Mouse (Mus musculus): ENCODE measurements around the gene Eef2k. TPM values are rescaled to one million over a fixed set of nuclear protein-coding genes. Genes with fewer than 3 reads are reported as not detected.
A peak's percentile ranks its signal among the peaks of the same experiment; 100 is the strongest.

Eef2k gene
- polyA plus RNA-seq, 1 experiment from 2014 or later = 19.5 TPM

GRCm38 (mm10) chr7:120873083-120873482 is 30.5 kb downstream of the Eef2k start:
- peaks cover 30% of the 10 kb centered on the region for H3K4me1 ChIP-seq (ENCODE audit: insufficient read depth)

DNA sequence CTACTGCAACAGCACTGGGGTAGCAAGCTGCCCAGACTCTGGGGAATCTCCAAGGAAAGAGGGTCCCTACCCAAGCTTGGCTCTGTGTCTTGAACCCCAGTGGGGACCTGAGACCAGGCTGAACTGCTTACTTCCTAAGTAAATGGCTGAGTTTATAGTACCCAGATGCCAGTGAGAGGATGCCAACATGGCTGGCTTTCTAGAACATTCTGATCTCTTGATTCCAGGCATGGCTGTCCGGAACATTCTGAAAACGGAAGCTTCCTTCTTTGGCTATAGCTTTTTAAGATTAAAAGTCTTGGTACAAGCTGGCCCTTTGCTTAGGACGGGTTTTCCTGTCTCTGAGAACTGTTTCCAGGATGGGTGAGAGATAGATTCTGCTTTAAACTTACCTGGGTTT is 31.4 kb downstream of the Eef2k start:
- Histone ChIP-seq H3K9ac (replicated peaks) (no peak overlapping the region), H3K9me3 (ENCODE audit: low read length) (no peaks in the 10 kb centered on the region), H3K4me2 (ENCODE audit: low read depth, low read length) (peak overlapping the region; percentile 60; the same call in 1 of the 2 replicates), H3K4me3 (ENCODE audit: low read depth, low read length) (no peak overlapping the region), H3K27ac (ENCODE audit: low read depth) (peak overlapping the region; percentile 94), H3K27me3 (ENCODE audit: insufficient read depth, low read length) (no peaks in the 10 kb centered on the region), H3K36me3 (replicated peaks; ENCODE audit: insufficient read depth, low read length) (peaks cover 38% of the 10 kb centered on the region), H3K4me1 (ENCODE audit: insufficient read depth) (peaks cover 22% of the 10 kb centered on the region)
- no peak for DNase-seq
- no peak for ATAC-seq
- TF ChIP-seq CTCF (IDR thresholded peaks at IDR 0.05; ENCODE audit: low read depth) (no peak), EP300 (IDR thresholded peaks at IDR 0.05; ENCODE audit: low read depth) (no peak)
- WGBS (ENCODE audit: insufficient replicate concordance) = 91% methylated on average over 3 of the region's 3 CpGs

More at GRCm38 (mm10) chr7:120873083-120873482, 30.5 kb downstream of the Eef2k start:
- H3K27ac ChIP-seq (ENCODE audit: low read depth) = no peak overlapping the region
- H3K4me3 ChIP-seq (ENCODE audit: low read depth, low read length) = no peak overlapping the region
- no peak for TF ChIP-seq CTCF (IDR thresholded peaks at IDR 0.05; ENCODE audit: low read depth)
- no peak for TF ChIP-seq EP300 (IDR thresholded peaks at IDR 0.05; ENCODE audit: low read depth)
- H3K27me3 ChIP-seq (ENCODE audit: insufficient read depth, low read length) = no peaks in the 10 kb centered on the region
- no peak overlapping the region for H3K4me2 ChIP-seq (ENCODE audit: low read depth, low read length)
- H3K9ac ChIP-seq (replicated peaks) = no peak overlapping the region
- DNase-seq = no peak
- H3K9me3 ChIP-seq (ENCODE audit: low read length) = no peaks in the 10 kb centered on the region
- 79% methylated on average over 12 of the region's 12 CpGs for WGBS (ENCODE audit: insufficient replicate concordance)
- ATAC-seq = no peak
- peaks cover 35% of the 10 kb centered on the region for H3K36me3 ChIP-seq (replicated peaks; ENCODE audit: insufficient read depth, low read length)

GRCm38 (mm10) chr7:120874764-120875539 is 32.3 kb downstream of the Eef2k start:
- Histone ChIP-seq H3K4me1 (ENCODE audit: insufficient read depth) (peaks cover 19% of the 10 kb centered on the region), H3K4me3 (ENCODE audit: low read depth, low read length) (peak overlapping the region; percentile 24), H3K9ac (replicated peaks) (peak overlapping the region; percentile 48), H3K27me3 (ENCODE audit: insufficient read depth, low read length) (no peaks in the 10 kb centered on the region), H3K9me3 (ENCODE audit: low read length) (no peaks in the 10 kb centered on the region), H3K4me2 (ENCODE audit: low read depth, low read length) (peak overlapping the region; percentile 60), H3K36me3 (replicated peaks; ENCODE audit: insufficient read depth, low read length) (peaks cover 45% of the 10 kb centered on the region), H3K27ac (ENCODE audit: low read depth) (peak overlapping the region; percentile 94)
- peak; percentile 71 for DNase-seq
- TF ChIP-seq EP300 (IDR thresholded peaks at IDR 0.05; ENCODE audit: low read depth) (peak; percentile 97), CTCF (IDR thresholded peaks at IDR 0.05; ENCODE audit: low read depth) (peak; percentile 21)
- peak; percentile 97 for ATAC-seq
- WGBS (ENCODE audit: insufficient replicate concordance) = 43% methylated on average over 7 of the region's 7 CpGs

GRCm38 (mm10) chr7:120875540-120876388 is 33.1 kb downstream of the Eef2k start:
- TF ChIP-seq EP300 (IDR thresholded peaks at IDR 0.05; ENCODE audit: low read depth) = no peak
- ATAC-seq = peak; percentile 39
- Histone ChIP-seq H3K9me3 (ENCODE audit: low read length) (no peaks in the 10 kb centered on the region), H3K27ac (ENCODE audit: low read depth) (peak overlapping the region; percentile 94), H3K36me3 (replicated peaks; ENCODE audit: insufficient read depth, low read length) (peaks cover 50% of the 10 kb centered on the region), H3K4me1 (ENCODE audit: insufficient read depth) (peaks cover 18% of the 10 kb centered on the region), H3K27me3 (ENCODE audit: insufficient read depth, low read length) (no peaks in the 10 kb centered on the region), H3K4me2 (ENCODE audit: low read depth, low read length) (peak overlapping the region; percentile 60), H3K9ac (replicated peaks) (peak overlapping the region; percentile 48), H3K4me3 (ENCODE audit: low read depth, low read length) (peak overlapping the region; percentile 24)
- 62% methylated on average over 3 of the region's 3 CpGs for WGBS (ENCODE audit: insufficient replicate concordance)
- DNase-seq = no peak

GRCm38 (mm10) chr7:120878271-120878670 is 35.6 kb downstream of the Eef2k start:
- peak overlapping the region; percentile 71; the same call in 1 of the 2 replicates for H3K4me2 ChIP-seq (ENCODE audit: low read depth, low read length)

DNA sequence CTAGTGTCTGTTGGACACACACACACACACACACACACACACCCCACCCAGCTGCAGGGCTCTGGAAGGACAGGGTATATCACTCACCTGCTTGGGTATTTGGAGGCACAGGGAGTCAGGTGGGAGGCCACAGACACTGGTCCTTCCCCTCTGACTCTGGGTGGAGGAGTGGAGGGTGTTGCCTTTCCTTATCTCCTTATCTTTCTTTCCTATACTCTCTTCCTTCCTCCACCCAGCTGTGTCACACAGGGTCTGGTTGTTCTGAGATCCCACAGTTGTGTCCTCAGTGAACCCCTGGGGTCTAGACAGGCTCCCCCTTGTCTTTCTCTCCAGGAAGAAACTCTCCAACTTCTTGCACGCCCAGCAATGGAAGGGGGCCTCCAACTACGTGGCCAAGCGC is 37.3 kb downstream of the Eef2k start:
- TF ChIP-seq CTCF (IDR thresholded peaks at IDR 0.05; ENCODE audit: low read depth) (no peak), EP300 (IDR thresholded peaks at IDR 0.05; ENCODE audit: low read depth) (no peak)
- DNase-seq = no peak
- Histone ChIP-seq H3K9ac (replicated peaks) (peak overlapping the region; percentile 59), H3K9me3 (ENCODE audit: low read length) (no peaks in the 10 kb centered on the region), H3K27me3 (ENCODE audit: insufficient read depth, low read length) (no peaks in the 10 kb centered on the region), H3K4me1 (ENCODE audit: insufficient read depth) (peaks cover 33% of the 10 kb centered on the region), H3K27ac (ENCODE audit: low read depth) (peak overlapping the region; percentile 64; the same call in 1 of the 2 replicates), H3K4me2 (ENCODE audit: low read depth, low read length) (peak overlapping the region; percentile 71), H3K4me3 (ENCODE audit: low read depth, low read length) (peak overlapping the region; percentile 54), H3K36me3 (replicated peaks; ENCODE audit: insufficient read depth, low read length) (peaks cover 63% of the 10 kb centered on the region)
- 0 out of 2 replicates have a peak, but pooled peaks have one; percentile 4 for ATAC-seq
- WGBS (ENCODE audit: insufficient replicate concordance) = 78% methylated on average over 3 of the region's 3 CpGs

More at GRCm38 (mm10) chr7:120878271-120878670, 35.6 kb downstream of the Eef2k start:
- DNase-seq (no peak), ATAC-seq (no peak)
- no peaks in the 10 kb centered on the region for H3K27me3 ChIP-seq (ENCODE audit: insufficient read depth, low read length)
- no peak overlapping the region for H3K4me3 ChIP-seq (ENCODE audit: low read depth, low read length)
- peaks cover 30% of the 10 kb centered on the region for H3K4me1 ChIP-seq (ENCODE audit: insufficient read depth)
- H3K27ac ChIP-seq (ENCODE audit: low read depth) = no peak overlapping the region
- no peak overlapping the region for H3K9ac ChIP-seq (replicated peaks)
- peaks cover 65% of the 10 kb centered on the region for H3K36me3 ChIP-seq (replicated peaks; ENCODE audit: insufficient read depth, low read length)
- TF ChIP-seq CTCF (IDR thresholded peaks at IDR 0.05; ENCODE audit: low read depth) (no peak), EP300 (IDR thresholded peaks at IDR 0.05; ENCODE audit: low read depth) (no peak)
- H3K9me3 ChIP-seq (ENCODE audit: low read length) = no peaks in the 10 kb centered on the region
- WGBS (ENCODE audit: insufficient replicate concordance) = 87% methylated on average over 6 of the region's 6 CpGs
